Mouse (Mus musculus) heart, adult 2 months (tissue): ENCODE measurements around the gene Adh4. TPM values are rescaled to one million over a fixed set of nuclear protein-coding genes. Genes with fewer than 3 reads are reported as not detected.
A peak's percentile ranks its signal among the peaks of the same experiment; 100 is the strongest.

Experiments used
- DNase-seq, 2 experiments: peaks; one replicate each; pipeline ENCODE4 v3.0.0; 2021
- H3K27ac ChIP-seq: fragments of 200-600 bp; 2 replicates; pipeline ENCODE4 v1.8.1; 2022
- H3K27me3 ChIP-seq: fragments of 200-500 bp; 2 replicates; pipeline ENCODE4 v1.6.1; 2012; ENCODE audit warnings: mild to moderate bottlenecking, low read length, inconsistent platforms, mixed read lengths; ENCODE audit not compliant: control insufficient read depth, insufficient read depth
- H3K36me3 ChIP-seq: fragments of 200-500 bp; 2 replicates; pipeline ENCODE4 v1.6.1; 2012; ENCODE audit warnings: low read length, inconsistent platforms; ENCODE audit not compliant: control insufficient read depth, insufficient read depth
- H3K4me1 ChIP-seq: fragments of 200-500 bp; 2 replicates; pipeline ENCODE4 v1.6.1; 2011; ENCODE audit warnings: low read length; ENCODE audit not compliant: control insufficient read depth, insufficient read depth
- H3K4me3 ChIP-seq: fragments of 200-600 bp; 2 replicates; pipeline ENCODE4 v1.8.1; 2022
- H3K79me2 ChIP-seq: fragments of 200-500 bp; replicated peaks from 2 replicates; pipeline ENCODE4 v1.6.1; 2012; ENCODE audit warnings: mild to moderate bottlenecking, inconsistent platforms, low read length, moderate library complexity, mixed read lengths; ENCODE audit not compliant: control insufficient read depth, insufficient read depth
- H3K9ac ChIP-seq: fragments of 200-500 bp; 2 replicates; pipeline ENCODE4 v1.6.1; 2012; ENCODE audit warnings: low read depth, mild to moderate bottlenecking, control low read depth, inconsistent platforms, low read length, mixed read lengths
- CTCF ChIP-seq: fragments of 200-600 bp; IDR thresholded peaks from 2 replicates; pipeline ENCODE4 v1.8.1; 2022; ENCODE audit warnings: antibody characterized with exemption, mild to moderate bottlenecking, moderate library complexity
- EP300 ChIP-seq: fragments of 200-500 bp; IDR thresholded peaks from 2 replicates; pipeline ENCODE4 v1.6.1; 2011; ENCODE audit warnings: low read depth, low read length, control low read depth; ENCODE audit not compliant: insufficient read depth
- POLR2A ChIP-seq: fragments of 200-500 bp; IDR thresholded peaks from 2 replicates; pipeline ENCODE4 v1.6.1; 2011; ENCODE audit warnings: mild to moderate bottlenecking, low read depth, low read length, control low read depth; ENCODE audit not compliant: insufficient read depth
- WGBS: fragments of 180-500 bp; shearing (Covaris S2); methylation state at CpG from one replicate; pipeline ENCODE4 v1.1.7; 2018; 5-methylcytosine and 5-hydroxymethylcytosine counted together
- intact Hi-C: fragments of 180-260 bp; cut with DNase I; formaldehyde crosslinking; loops from one replicate; pipeline ENCODE4 v1.15.1; 2025
- polyA plus RNA-seq: library from polyadenylated mRNA; depleted of rRNA; stranded (reverse); fragments of >200 nt; gene quantifications from 2 replicates; pipeline ENCODE4 v1.2.3, GENCODE M21; 2012
- total RNA-seq, 2 experiments: library from RNA; stranded (reverse); gene quantifications; 2 replicates each; pipeline ENCODE4 v1.2.3; 2021

Gene Adh4
- total and polyA plus RNA-seq, 3 experiments, result not detected

DNA sequence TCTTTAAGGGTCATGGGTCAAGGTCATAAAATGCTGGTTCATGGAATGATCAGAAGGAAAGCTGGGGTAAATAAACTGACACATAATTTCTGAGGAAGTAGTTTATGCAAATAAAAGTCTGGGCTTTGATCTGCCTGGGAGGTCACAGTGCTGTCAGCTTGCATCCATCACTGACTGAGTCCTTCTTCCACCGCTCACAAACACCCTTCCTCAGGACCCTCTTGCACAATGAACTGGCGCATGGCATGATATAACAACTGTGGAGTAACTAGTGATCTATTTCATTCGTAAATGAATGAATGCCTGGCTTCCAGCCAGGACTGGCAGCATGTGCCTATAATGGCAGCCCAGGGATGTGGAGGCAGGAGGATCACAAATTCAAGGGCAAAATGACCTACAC, 34.1 kb upstream of the Adh4 start:
- TF ChIP-seq CTCF (no peak), POLR2A (no peak), EP300 (no peak)
- Histone ChIP-seq H3K79me2 (no peaks in the 10 kb centered on the region), H3K27me3 (no peaks in the 10 kb centered on the region), H3K36me3 (no peaks in the 10 kb centered on the region), H3K4me3 (no peak overlapping the region), H3K27ac (no peak overlapping the region), H3K9ac (no peak overlapping the region), H3K4me1 (no peaks in the 10 kb centered on the region)
- DNase-seq, result no peak
- WGBS, result 63% methylated on average over 3 of the region's 3 CpGs
- intact Hi-C loops, result no loop called here

DNA sequence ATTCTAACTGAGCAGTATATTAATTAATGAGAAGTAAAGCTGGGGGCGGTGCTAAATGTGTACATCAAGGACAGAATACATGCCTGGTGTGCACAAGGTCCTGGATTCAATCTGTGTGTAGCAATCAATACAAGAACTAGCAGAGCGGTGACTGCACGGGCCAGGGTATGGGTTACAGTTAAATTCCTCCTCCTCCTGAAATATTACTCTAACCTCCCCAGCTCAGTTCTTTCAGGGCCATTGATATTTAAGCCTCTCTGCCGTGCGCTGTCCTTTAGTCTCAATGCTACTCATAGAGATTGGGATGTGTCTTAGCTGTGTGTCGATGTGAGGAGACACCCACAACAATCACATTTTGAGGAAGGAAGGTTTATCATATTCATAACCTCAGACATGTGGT, 28.1 kb upstream of the Adh4 start:
- Histone ChIP-seq H3K4me1 (no peaks in the 10 kb centered on the region), H3K4me3 (no peak overlapping the region), H3K27me3 (no peaks in the 10 kb centered on the region), H3K79me2 (no peaks in the 10 kb centered on the region), H3K9ac (no peak overlapping the region), H3K27ac (no peak overlapping the region), H3K36me3 (no peaks in the 10 kb centered on the region)
- 87% methylated on average over 6 of the region's 6 CpGs for WGBS
- TF ChIP-seq POLR2A (no peak), CTCF (no peak), EP300 (no peak)
- no peak for DNase-seq
- intact Hi-C loops, result no loop called here

DNA sequence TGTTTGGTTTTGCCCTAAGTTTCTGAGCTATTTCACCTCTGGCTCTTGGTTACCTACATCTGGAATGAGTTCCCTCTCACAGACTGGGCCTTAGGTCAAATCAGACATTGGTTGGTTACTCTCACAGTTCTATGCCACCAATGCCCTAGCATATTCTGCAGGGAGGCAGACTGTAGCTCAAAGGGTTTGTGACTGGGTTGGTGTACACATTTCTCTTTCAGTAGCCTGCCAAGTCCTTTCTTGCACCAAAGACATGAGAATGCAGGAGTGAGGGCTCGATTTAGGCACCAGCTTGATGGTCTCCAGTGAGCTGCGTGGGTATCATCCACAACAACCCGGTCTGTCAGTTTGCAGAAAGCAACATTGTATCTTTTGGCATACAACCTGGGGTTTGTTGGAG, 10.4 kb upstream of the Adh4 start:
- no peaks in the 10 kb centered on the region for H3K27me3 ChIP-seq
- no peak overlapping the region for H3K27ac ChIP-seq
- no peak overlapping the region for H3K9ac ChIP-seq
- no peaks in the 10 kb centered on the region; the same call in 1 of the 2 replicates for H3K4me1 ChIP-seq
- WGBS, result 51% methylated on average over 3 of the region's 3 CpGs
- DNase-seq, result no peak
- intact Hi-C loops, result loop anchor here (1.0 to 2.0 kb wide), 3 partner anchors 164 to 207 kb away; no protein-coding TSS in a partner anchor
- TF ChIP-seq CTCF (no peak), POLR2A (no peak), EP300 (no peak)
- H3K36me3 ChIP-seq, result no peaks in the 10 kb centered on the region
- no peaks in the 10 kb centered on the region for H3K79me2 ChIP-seq
- H3K4me3 ChIP-seq, result no peak overlapping the region

DNA sequence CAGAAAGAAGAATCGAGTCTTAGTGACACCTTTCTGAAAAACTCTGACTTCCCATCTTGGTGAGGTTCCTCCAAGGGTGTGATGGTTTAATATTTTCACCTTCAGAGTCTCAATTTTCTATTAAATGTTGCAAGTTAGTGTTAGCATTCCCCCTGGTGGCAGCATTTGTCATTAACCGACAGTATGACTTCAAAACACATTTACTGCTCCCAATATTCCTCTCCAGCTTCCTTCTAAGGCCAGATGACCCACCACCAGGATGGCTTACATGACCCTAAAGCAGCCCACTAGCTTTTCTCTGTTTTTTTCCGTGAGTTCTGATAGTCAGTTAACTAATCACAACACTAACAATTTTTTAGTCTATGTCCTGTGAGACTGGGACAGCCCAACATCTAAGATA, 9.9 kb upstream of the Adh4 start:
- Histone ChIP-seq H3K27ac (no peak overlapping the region), H3K27me3 (no peaks in the 10 kb centered on the region), H3K9ac (no peak overlapping the region), H3K79me2 (no peaks in the 10 kb centered on the region), H3K4me3 (no peak overlapping the region), H3K36me3 (no peaks in the 10 kb centered on the region), H3K4me1 (no peaks in the 10 kb centered on the region; the same call in 1 of the 2 replicates)
- no peak for TF ChIP-seq EP300
- TF ChIP-seq CTCF, result peak; percentile 74
- DNase-seq, result peak; percentile 14 to 37
- WGBS, result 24% methylated on average over 3 of the region's 3 CpGs
- intact Hi-C loops, result loop anchor here (1.0 to 2.0 kb wide), 3 partner anchors 165 to 207 kb away; no protein-coding TSS in a partner anchor

DNA sequence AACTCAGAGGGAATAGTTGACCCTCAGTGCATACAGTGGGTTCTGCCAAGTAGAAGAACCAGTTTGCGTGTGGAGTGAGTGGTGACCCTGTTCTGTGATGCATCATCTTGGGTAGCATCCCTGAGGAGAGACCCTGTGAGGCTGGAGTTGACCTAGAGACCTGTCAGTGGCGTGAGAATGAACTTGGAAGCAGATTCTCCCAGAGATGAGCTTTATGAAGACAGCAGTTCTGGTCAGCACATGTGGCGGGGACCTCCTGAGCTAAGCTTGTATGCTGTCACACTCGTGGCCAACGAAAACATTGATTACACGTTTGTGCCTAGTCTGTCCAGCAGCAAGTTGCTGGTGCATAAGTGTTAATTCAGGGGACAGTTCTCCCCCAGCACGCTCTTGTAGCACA, 9.4 kb upstream of the Adh4 start:
- 64% methylated on average over 7 of the region's 7 CpGs for WGBS
- no peak for DNase-seq
- H3K9ac ChIP-seq, result no peak overlapping the region

DNA sequence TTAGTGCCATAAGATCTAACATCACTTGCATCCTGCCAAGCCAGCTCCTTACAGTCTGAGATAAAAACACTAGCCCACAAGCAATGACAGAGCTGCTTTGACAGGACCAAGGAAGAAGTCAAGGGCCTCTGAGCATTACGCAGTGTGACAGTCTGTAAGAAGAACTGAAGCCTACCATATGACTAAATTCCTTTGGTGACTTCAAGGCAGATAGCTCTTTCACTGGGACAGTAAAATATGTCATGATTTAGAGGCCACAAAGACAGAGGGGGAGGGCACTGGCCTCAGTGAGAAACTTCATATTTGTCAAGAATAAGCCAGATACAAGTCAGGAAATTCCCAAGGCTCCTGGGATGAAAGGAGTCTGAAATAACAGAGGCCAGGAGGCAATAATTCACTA, 7.3 kb upstream of the Adh4 start:
- Histone ChIP-seq H3K4me3 (no peak overlapping the region), H3K9ac (no peak overlapping the region), H3K27me3 (no peaks in the 10 kb centered on the region), H3K36me3 (no peaks in the 10 kb centered on the region), H3K79me2 (no peaks in the 10 kb centered on the region), H3K4me1 (no peaks in the 10 kb centered on the region; the same call in 1 of the 2 replicates), H3K27ac (no peak overlapping the region)
- TF ChIP-seq POLR2A (no peak), CTCF (no peak), EP300 (no peak)
- WGBS, result 81% methylated on average over 1 of the region's 1 CpGs
- intact Hi-C loops, result no loop called here
- no peak for DNase-seq

More for the DNA sequence above, 9.4 kb upstream of the Adh4 start:
- Histone ChIP-seq H3K4me3 (no peak overlapping the region), H3K36me3 (no peaks in the 10 kb centered on the region), H3K27ac (no peak overlapping the region), H3K27me3 (no peaks in the 10 kb centered on the region), H3K4me1 (no peaks in the 10 kb centered on the region; the same call in 1 of the 2 replicates), H3K79me2 (no peaks in the 10 kb centered on the region)
- intact Hi-C loops, result loop anchor here (1.0 to 2.0 kb wide), 3 partner anchors 165 to 208 kb away; no protein-coding TSS in a partner anchor
- TF ChIP-seq POLR2A (no peak), EP300 (no peak), CTCF (no peak)
